8 mouse cellular contexts compared by ENCODE assay signal in genomic region chr9:46013009-46013586, GRCm38 (mm10). TPM values are rescaled to one million over a fixed set of nuclear protein-coding genes. Genes with fewer than 3 reads are reported as not detected.
DNase-seq lines count a peak whose midpoint lies in the region; ATAC-seq lines count a peak whose summit lies in the region.

No protein-coding gene starts in this region.

- H3K4me2 ChIP-seq in forebrain, embryonic 13.5 days = peak overlapping the region; percentile 81
- H3K4me2 ChIP-seq in hindbrain, embryonic 16.5 days (ENCODE audit: low read length) = peak overlapping the region; percentile 87
- H3K4me2 ChIP-seq in liver, embryonic 12.5 days = peak overlapping the region; percentile 95
- peak overlapping the region; percentile 66 for H3K4me2 ChIP-seq in neural tube, embryonic 12.5 days (replicated peaks)

- DNase-seq in right cerebral cortex, postnatal 10 days (ENCODE audit: low spot score in 2 of 2) = peak; percentile 46 to 49
- no peak for DNase-seq in right cerebral cortex, postnatal 36 days (ENCODE audit: low spot score in 2 of 2)
- DNase-seq in adrenal gland, postnatal 10 days = peak; percentile 71

- peak; percentile 64 for ATAC-seq in forebrain, embryonic 13.5 days
- ATAC-seq in hindbrain, embryonic 16.5 days = peak; percentile 65
- ATAC-seq in liver, embryonic 12.5 days = peak; percentile 53
- ATAC-seq in neural tube, embryonic 12.5 days (ENCODE audit: low FRiP score, low read depth) = peak; percentile 76
- ATAC-seq in megakaryocyte-erythroid progenitor cell, adult 5-6 weeks (replicated peaks; ENCODE audit: low FRiP score, low TSS enrichment, poor library complexity, severe bottlenecking) = no peak

- H3K36me3 ChIP-seq in forebrain, embryonic 13.5 days (ENCODE audit: poor library complexity, severe bottlenecking) = no peaks in the 10 kb centered on the region
- H3K36me3 ChIP-seq in hindbrain, embryonic 16.5 days (ENCODE audit: control insufficient read depth, insufficient read depth, low read length) = no peaks in the 10 kb centered on the region
- H3K36me3 ChIP-seq in liver, embryonic 12.5 days = 0 out of 2 replicates have a peak, but pooled peaks cover under 1% of the 10 kb centered on the region
- H3K36me3 ChIP-seq in neural tube, embryonic 12.5 days = no peaks in the 10 kb centered on the region

- H3K27me3 ChIP-seq in forebrain, embryonic 13.5 days = no peaks in the 10 kb centered on the region
- no peaks in the 10 kb centered on the region for H3K27me3 ChIP-seq in hindbrain, embryonic 16.5 days (replicated peaks; ENCODE audit: control insufficient read depth, insufficient read depth, low read length)
- no peaks in the 10 kb centered on the region for H3K27me3 ChIP-seq in liver, embryonic 12.5 days (replicated peaks)
- H3K27me3 ChIP-seq in neural tube, embryonic 12.5 days (replicated peaks) = no peaks in the 10 kb centered on the region

- under 1% methylated on average over 38 of the region's 46 CpGs for whole genome bisulfite sequencing in forebrain, embryonic 13.5 days
- WGBS in hindbrain, embryonic 16.5 days = under 1% methylated on average over 41 of the region's 46 CpGs
- WGBS in liver, embryonic 12.5 days (ENCODE audit: insufficient replicate concordance) = under 1% methylated on average over 46 of the region's 46 CpGs
- under 1% methylated on average over 46 of the region's 46 CpGs for WGBS in neural tube, embryonic 12.5 days

- H3K4me1 ChIP-seq in forebrain, embryonic 13.5 days = peaks cover 48% of the 10 kb centered on the region
- H3K4me1 ChIP-seq in hindbrain, embryonic 16.5 days (ENCODE audit: control insufficient read depth, insufficient read depth, low read depth, low read length) = peaks cover 30% of the 10 kb centered on the region
- peaks cover 86% of the 10 kb centered on the region for H3K4me1 ChIP-seq in liver, embryonic 12.5 days
- peaks cover 38% of the 10 kb centered on the region for H3K4me1 ChIP-seq in neural tube, embryonic 12.5 days

- peak overlapping the region; percentile 97 for H3K4me3 ChIP-seq in forebrain, embryonic 13.5 days
- peak overlapping the region; percentile 98 for H3K4me3 ChIP-seq in hindbrain, embryonic 16.5 days (ENCODE audit: low read length)
- H3K4me3 ChIP-seq in liver, embryonic 12.5 days = peak overlapping the region; percentile 98
- peak overlapping the region; percentile 98 for H3K4me3 ChIP-seq in neural tube, embryonic 12.5 days

- H3K27ac ChIP-seq in forebrain, embryonic 13.5 days = peak overlapping the region; percentile 83
- peak overlapping the region; percentile 92 for H3K27ac ChIP-seq in hindbrain, embryonic 16.5 days (ENCODE audit: low read depth, low read length)
- H3K27ac ChIP-seq in liver, embryonic 12.5 days = peak overlapping the region; percentile 86
- peak overlapping the region; percentile 75 for H3K27ac ChIP-seq in neural tube, embryonic 12.5 days

- H3K9me3 ChIP-seq in forebrain, embryonic 13.5 days (replicated peaks) = no peaks in the 10 kb centered on the region
- no peaks in the 10 kb centered on the region for H3K9me3 ChIP-seq in hindbrain, embryonic 16.5 days (ENCODE audit: control insufficient read depth, low read length)
- H3K9me3 ChIP-seq in liver, embryonic 12.5 days (replicated peaks) = no peaks in the 10 kb centered on the region
- no peaks in the 10 kb centered on the region for H3K9me3 ChIP-seq in neural tube, embryonic 12.5 days

- H3K9ac ChIP-seq in forebrain, embryonic 13.5 days = peak overlapping the region; percentile 98
- peak overlapping the region; percentile 98 for H3K9ac ChIP-seq in hindbrain, embryonic 16.5 days (ENCODE audit: low read depth, low read length)
- peak overlapping the region; percentile 93 for H3K9ac ChIP-seq in liver, embryonic 12.5 days
- peak overlapping the region; percentile 96 for H3K9ac ChIP-seq in neural tube, embryonic 12.5 days

RNA-seq across cellular contexts. Expression of gene Sik3, which starts 0.5 kb away (rescaled TPM):
- 10 to 100 TPM; 50.2 to 55.1 TPM for total RNA-seq in adrenal gland, postnatal 10 days (2021)
- 4.9 TPM in 2 replicates for polyA plus RNA-seq in forebrain, embryonic 13.5 days (2015; fragmentation: Nextera tagmentation; extraction: Ambion mirVana)
- 5.2 and 5.7 TPM in 2 replicates for polyA plus RNA-seq in hindbrain, embryonic 16.5 days (2015; fragmentation: Nextera tagmentation; extraction: Ambion mirVana)
- polyA plus RNA-seq in liver, embryonic 12.5 days (2016; fragmentation: Nextera tagmentation; extraction: Ambion mirVana) = 6.8 and 7.1 TPM in 2 replicates
- polyA plus RNA-seq in neural tube, embryonic 12.5 days (2016; fragmentation: Nextera tagmentation; extraction: Ambion mirVana) = 13.2 and 13.8 TPM in 2 replicates
- total RNA-seq in megakaryocyte-erythroid progenitor cell, adult 5-6 weeks (2014; fragmentation: Nextera tagmentation) = 23.8 and 29.0 TPM in 2 replicates
- total RNA-seq in megakaryocyte-erythroid progenitor cell, adult 5-6 weeks (2017) = 15.2 and 16.6 TPM in 2 replicates

RNA-seq across cellular contexts. Expression of gene Pafah1b2, which starts 0.6 kb away (rescaled TPM):
- 100 to 1,000 TPM; 118 to 119 TPM for total RNA-seq in adrenal gland, postnatal 10 days (2021)
- polyA plus RNA-seq in forebrain, embryonic 13.5 days (2015; fragmentation: Nextera tagmentation; extraction: Ambion mirVana) = 277 and 295 TPM in 2 replicates
- 263 and 279 TPM in 2 replicates for polyA plus RNA-seq in hindbrain, embryonic 16.5 days (2015; fragmentation: Nextera tagmentation; extraction: Ambion mirVana)
- 118 and 125 TPM in 2 replicates for polyA plus RNA-seq in liver, embryonic 12.5 days (2016; fragmentation: Nextera tagmentation; extraction: Ambion mirVana)
- polyA plus RNA-seq in neural tube, embryonic 12.5 days (2016; fragmentation: Nextera tagmentation; extraction: Ambion mirVana) = 326 and 329 TPM in 2 replicates
- 26.5 and 36.8 TPM in 2 replicates for total RNA-seq in megakaryocyte-erythroid progenitor cell, adult 5-6 weeks (2014; fragmentation: Nextera tagmentation)
- total RNA-seq in megakaryocyte-erythroid progenitor cell, adult 5-6 weeks (2017) = 111 and 144 TPM in 2 replicates

RNA-seq across cellular contexts. Expression of gene Sidt2, which starts 58.0 kb away (rescaled TPM):
- 100 to 1,000 TPM; 160 to 179 TPM for total RNA-seq in adrenal gland, postnatal 10 days (2021)
- 22.6 and 26.3 TPM in 2 replicates for polyA plus RNA-seq in forebrain, embryonic 13.5 days (2015; fragmentation: Nextera tagmentation; extraction: Ambion mirVana)
- 51.2 and 52.0 TPM in 2 replicates for polyA plus RNA-seq in hindbrain, embryonic 16.5 days (2015; fragmentation: Nextera tagmentation; extraction: Ambion mirVana)
- polyA plus RNA-seq in liver, embryonic 12.5 days (2016; fragmentation: Nextera tagmentation; extraction: Ambion mirVana) = 31.5 and 33.3 TPM in 2 replicates
- 41.2 and 42.1 TPM in 2 replicates for polyA plus RNA-seq in neural tube, embryonic 12.5 days (2016; fragmentation: Nextera tagmentation; extraction: Ambion mirVana)
- 45.6 and 50.6 TPM in 2 replicates for total RNA-seq in megakaryocyte-erythroid progenitor cell, adult 5-6 weeks (2014; fragmentation: Nextera tagmentation)
- 10.8 and 29.2 TPM in 2 replicates for total RNA-seq in megakaryocyte-erythroid progenitor cell, adult 5-6 weeks (2017)

Comparison
In these comparisons a context has a peak if more than half of its experiments do, and no peak if none do; other contexts are left out.
1. DNase-seq: peak in right cerebral cortex, postnatal 10 days (2 of 2) and adrenal gland, postnatal 10 days (single experiment); none in right cerebral cortex, postnatal 36 days (0 of 2).
2. Peak in every context shown above with its lines, with median percentiles within 50 percentile points of each other: H3K27ac ChIP-seq, H3K4me2 ChIP-seq, H3K4me3 ChIP-seq and H3K9ac ChIP-seq.